In the genomic region with DNA sequence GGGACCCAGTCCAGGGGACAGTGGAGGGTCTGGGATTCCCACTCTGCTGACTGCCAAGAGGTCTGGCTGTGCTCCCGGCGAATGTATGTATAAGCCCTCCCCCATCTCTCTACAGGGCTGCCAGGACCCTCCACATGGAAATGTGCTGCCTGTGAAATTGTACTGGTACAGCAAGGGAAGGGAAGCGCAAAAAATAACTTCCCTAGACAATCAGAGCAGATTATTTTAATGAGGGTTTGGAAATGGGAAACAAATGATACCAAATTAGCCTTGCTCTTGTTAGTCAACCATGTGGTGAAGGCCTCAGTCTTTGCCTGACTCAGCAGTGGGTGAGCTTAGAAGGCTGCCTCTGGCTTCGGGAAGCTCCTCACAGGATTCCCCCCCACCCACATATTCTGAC, we compare ENCODE assay signal across 9 mouse cellular contexts.
DNase-seq lines count a peak whose midpoint lies in the region; ATAC-seq and TF ChIP-seq lines count a peak whose summit lies in the region.
"Had no signal": no experiment of that assay in that cellular context is flagged by ENCODE, and none has a peak within 500 bp of the region (broad histone marks: within the 10 kb centered on the region; RNA-seq: fewer than 3 reads in every experiment).

No protein-coding gene starts in this region.

- 51% methylated on average over 4 of the region's 4 CpGs for WGBS in kidney, postnatal 0 days
- 26% methylated on average over 4 of the region's 4 CpGs for WGBS in embryonic facial prominence, embryonic 14.5 days
- WGBS in hindbrain, embryonic 15.5 days: 24% methylated on average over 4 of the region's 4 CpGs
- 21% methylated on average over 4 of the region's 4 CpGs for WGBS in neural tube, embryonic 14.5 days

- H3K9me3 ChIP-seq in kidney, postnatal 0 days (replicated peaks; ENCODE audit: low read length): no peaks in the 10 kb centered on the region
- no peaks in the 10 kb centered on the region for H3K9me3 ChIP-seq in embryonic facial prominence, embryonic 14.5 days (ENCODE audit: control insufficient read depth, low read length)
- no peaks in the 10 kb centered on the region for H3K9me3 ChIP-seq in hindbrain, embryonic 15.5 days
- no peaks in the 10 kb centered on the region for H3K9me3 ChIP-seq in neural tube, embryonic 14.5 days (ENCODE audit: control insufficient read depth, low read length)
- H3K9me3 ChIP-seq: liver, embryonic 15.5 days had no signal

- no peak overlapping the region for H3K4me2 ChIP-seq in kidney, postnatal 0 days (ENCODE audit: low read length)
- no peak overlapping the region for H3K4me2 ChIP-seq in embryonic facial prominence, embryonic 14.5 days (ENCODE audit: low read depth, low read length)
- H3K4me2 ChIP-seq in hindbrain, embryonic 15.5 days: no peak overlapping the region
- no peak overlapping the region for H3K4me2 ChIP-seq in neural tube, embryonic 14.5 days (ENCODE audit: low read depth, low read length)
- H3K4me2 ChIP-seq: liver, embryonic 15.5 days had no signal

- H3K27me3 ChIP-seq in kidney, postnatal 0 days (ENCODE audit: insufficient read depth, low read length): no peaks in the 10 kb centered on the region
- H3K27me3 ChIP-seq in embryonic facial prominence, embryonic 14.5 days (replicated peaks; ENCODE audit: control insufficient read depth, insufficient read depth, low read length): no peaks in the 10 kb centered on the region
- H3K27me3 ChIP-seq in hindbrain, embryonic 15.5 days: no peaks in the 10 kb centered on the region
- no peaks in the 10 kb centered on the region for H3K27me3 ChIP-seq in neural tube, embryonic 14.5 days (ENCODE audit: control insufficient read depth, insufficient read depth, low read length)
- H3K27me3 ChIP-seq: liver, embryonic 15.5 days had no signal

- H3K4me1 ChIP-seq in kidney, postnatal 0 days (replicated peaks; ENCODE audit: insufficient read depth, low read length): no peaks in the 10 kb centered on the region
- peaks cover 22% of the 10 kb centered on the region for H3K4me1 ChIP-seq in embryonic facial prominence, embryonic 14.5 days (ENCODE audit: control insufficient read depth, insufficient read depth, low read length)
- peaks cover 38% of the 10 kb centered on the region for H3K4me1 ChIP-seq in hindbrain, embryonic 15.5 days (replicated peaks)
- peaks cover 32% of the 10 kb centered on the region for H3K4me1 ChIP-seq in neural tube, embryonic 14.5 days (ENCODE audit: control insufficient read depth, insufficient read depth, low read length)
- H3K4me1 ChIP-seq: liver, embryonic 15.5 days had no signal

- peak; percentile 78 for DNase-seq in kidney, postnatal 0 days (ENCODE audit: low spot score)
- no peak for DNase-seq in kidney, adult 18-20 months
- peak; percentile 93 for DNase-seq in embryonic facial prominence, embryonic 14.5 days (ENCODE audit: low spot score)
- DNase-seq in kidney, postnatal 14 days: no peak
- DNase-seq in heart, adult 18-20 months: no peak

- H3K4me3 ChIP-seq in kidney, postnatal 0 days (replicated peaks; ENCODE audit: low read depth, low read length): no peak overlapping the region
- no peak overlapping the region for H3K4me3 ChIP-seq in embryonic facial prominence, embryonic 14.5 days (ENCODE audit: low read depth, low read length)
- H3K4me3 ChIP-seq in hindbrain, embryonic 15.5 days: no peak overlapping the region
- no peak overlapping the region for H3K4me3 ChIP-seq in neural tube, embryonic 14.5 days (ENCODE audit: low read depth, low read length)
- H3K4me3 ChIP-seq: liver, embryonic 15.5 days had no signal

- no peak overlapping the region for H3K27ac ChIP-seq in kidney, postnatal 0 days
- peak overlapping the region; percentile 54; the same call in 1 of the 2 replicates for H3K27ac ChIP-seq in embryonic facial prominence, embryonic 14.5 days (replicated peaks; ENCODE audit: low read depth, low read length)
- H3K27ac ChIP-seq in hindbrain, embryonic 15.5 days (replicated peaks): peak overlapping the region; percentile 61
- H3K27ac ChIP-seq in neural tube, embryonic 14.5 days (ENCODE audit: low read depth, low read length): peak overlapping the region; percentile 34; the same call in 1 of the 2 replicates
- H3K27ac ChIP-seq: liver, embryonic 15.5 days had no signal

- no peaks in the 10 kb centered on the region for H3K36me3 ChIP-seq in kidney, postnatal 0 days (ENCODE audit: insufficient read depth, low read length)
- no peaks in the 10 kb centered on the region for H3K36me3 ChIP-seq in embryonic facial prominence, embryonic 14.5 days (ENCODE audit: control insufficient read depth, insufficient read depth, low read length)
- H3K36me3 ChIP-seq in hindbrain, embryonic 15.5 days: no peaks in the 10 kb centered on the region
- H3K36me3 ChIP-seq in neural tube, embryonic 14.5 days (ENCODE audit: control insufficient read depth, insufficient read depth, low read length): no peaks in the 10 kb centered on the region
- H3K36me3 ChIP-seq: liver, embryonic 15.5 days had no signal

- no peak for ATAC-seq in kidney, postnatal 0 days (replicated peaks; ENCODE audit: low FRiP score, low read depth)
- ATAC-seq in embryonic facial prominence, embryonic 14.5 days (ENCODE audit: low read depth): peak; percentile 89
- ATAC-seq in hindbrain, embryonic 15.5 days (ENCODE audit: low FRiP score, low read depth): peak; percentile 87
- peak; percentile 77; the same call in 1 of the 2 replicates for ATAC-seq in neural tube, embryonic 14.5 days (ENCODE audit: low read depth)
- no peak for ATAC-seq in inflammation-experienced regulatory T-cells, adult 6 months

- no peak overlapping the region for H3K9ac ChIP-seq in kidney, postnatal 0 days (ENCODE audit: low read depth, low read length)
- H3K9ac ChIP-seq in embryonic facial prominence, embryonic 14.5 days (ENCODE audit: low read depth, low read length): no peak overlapping the region
- no peak overlapping the region for H3K9ac ChIP-seq in hindbrain, embryonic 15.5 days
- H3K9ac ChIP-seq in neural tube, embryonic 14.5 days (replicated peaks; ENCODE audit: low read depth, low read length): no peak overlapping the region
- H3K9ac ChIP-seq: liver, embryonic 15.5 days had no signal

- TF ChIP-seq CTCF in kidney, postnatal 0 days (IDR thresholded peaks at IDR 0.05; ENCODE audit: low read depth): no peak

Comparison
In these comparisons a context has a peak if more than half of its experiments do, and no peak if none do; other contexts are left out.
1. DNase-seq: peak in kidney, postnatal 0 days (single experiment) and embryonic facial prominence, embryonic 14.5 days (single experiment); none in kidney, adult 18-20 months (single experiment), kidney, postnatal 14 days (single experiment) and heart, adult 18-20 months (0 of 2).
2. ATAC-seq: peak in embryonic facial prominence, embryonic 14.5 days (single experiment), hindbrain, embryonic 15.5 days (single experiment) and neural tube, embryonic 14.5 days (single experiment); none in kidney, postnatal 0 days (single experiment) and inflammation-experienced regulatory T-cells, adult 6 months (single experiment).